Mouse (Mus musculus): Measurements from ENCODE around the gene Gm19426. TPM values are rescaled to one million over a fixed set of nuclear protein-coding genes. Genes with fewer than 3 reads are reported as not detected.

Gene Gm19426
- polyA plus RNA-seq, 1 experiment from 2014 or later = 5.6 TPM

DNA sequence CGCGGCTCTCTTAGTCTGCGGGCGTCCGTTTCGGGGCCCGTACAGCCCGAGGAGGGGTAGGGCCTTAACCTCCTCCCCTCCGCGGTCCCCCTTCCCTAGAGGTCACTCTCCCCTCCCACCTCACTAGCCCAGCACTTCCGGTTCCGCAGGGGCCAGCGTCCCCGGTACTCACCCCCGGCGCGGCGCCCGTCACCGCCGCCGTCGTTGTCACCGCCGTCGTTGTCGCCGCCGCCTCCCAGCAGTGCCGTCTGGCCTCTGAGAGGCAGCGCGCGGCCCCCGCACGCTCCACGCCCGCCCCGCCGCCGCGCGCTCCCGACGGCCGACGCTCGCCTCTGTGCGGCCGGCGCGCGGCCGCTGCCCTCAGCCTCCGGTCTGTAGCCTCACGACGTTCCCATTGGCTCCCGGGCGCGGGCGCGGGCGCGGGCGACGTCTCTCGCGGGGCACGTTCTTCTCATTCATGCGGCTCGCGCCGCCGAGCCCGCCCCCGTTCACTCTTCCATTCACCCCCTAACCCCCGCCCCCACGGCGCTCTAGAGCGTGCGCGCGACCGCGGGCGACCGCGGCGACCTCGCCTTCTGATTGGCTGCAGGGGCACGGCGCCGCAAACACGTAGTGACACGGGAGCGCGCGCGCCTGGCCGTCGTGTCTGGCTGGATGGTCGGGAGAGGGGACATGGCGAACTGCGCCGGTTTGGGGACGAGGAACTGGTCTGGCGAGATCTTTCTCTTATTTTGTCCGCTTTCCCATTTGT is 28.5 kb downstream of the Gm19426 start, which contains the start of gene Zdhhc5:
Zdhhc5 (minus strand) TSS at position 370 of the 751 bp plus-strand sequence.
- DNase-seq (ENCODE audit: low spot score) = peak; percentile 99
- no peaks in the 10 kb centered on the region; the same call in 1 of the 2 replicates for H3K4me1 ChIP-seq (ENCODE audit: insufficient read depth, low read depth, low read length)
- WGBS = under 1% methylated on average over 63 of the region's 107 CpGs
- peak within 1 kb of the TSS; percentile 84 for H3K4me2 ChIP-seq (replicated peaks; ENCODE audit: low read depth, low read length)
- H3K27me3 ChIP-seq (replicated peaks; ENCODE audit: insufficient read depth, low read length) = no peaks in the 10 kb centered on the region
- no peaks in the 10 kb centered on the region for H3K9me3 ChIP-seq (ENCODE audit: low read length)
- peak within 1 kb of the TSS; percentile 97 for H3K27ac ChIP-seq (ENCODE audit: low read length)
- H3K36me3 ChIP-seq (ENCODE audit: insufficient read depth, low read length) = no peaks in the 10 kb centered on the region
- ATAC-seq = peak; percentile 93
- H3K9ac ChIP-seq (replicated peaks; ENCODE audit: low read depth) = peak within 1 kb of the TSS; percentile 90
- no peak for TF ChIP-seq EP300 (IDR thresholded peaks at IDR 0.05)
- TF ChIP-seq CTCF (IDR thresholded peaks at IDR 0.05) = no peak
- peak within 1 kb of the TSS; percentile 92 for H3K4me3 ChIP-seq (ENCODE audit: low read depth, low read length)

DNA sequence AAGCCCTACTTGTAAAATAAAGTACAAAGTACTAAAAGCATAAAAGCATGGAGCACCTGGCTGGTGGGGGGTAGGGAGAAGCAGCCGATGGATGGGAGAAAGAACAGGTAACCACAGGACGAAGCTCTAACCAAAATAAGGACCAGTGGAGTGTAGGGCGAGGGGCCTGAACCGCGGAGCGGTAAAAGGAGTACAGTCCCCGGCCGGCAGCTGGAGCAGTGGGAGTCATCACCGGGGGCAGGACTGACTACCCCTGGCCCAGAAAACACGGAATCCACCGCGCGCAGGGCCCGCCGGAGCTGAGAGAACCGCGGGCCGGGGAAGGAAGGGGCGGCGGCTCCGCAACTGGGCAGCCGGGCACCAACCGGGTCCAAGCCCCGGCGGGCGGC is 29.0 kb downstream of the Gm19426 start:
- Histone ChIP-seq H3K36me3 (ENCODE audit: insufficient read depth, low read length) (no peaks in the 10 kb centered on the region), H3K4me3 (ENCODE audit: low read depth, low read length) (peak overlapping the region; percentile 92), H3K9ac (replicated peaks; ENCODE audit: low read depth) (peak overlapping the region; percentile 90), H3K27ac (ENCODE audit: low read length) (peak overlapping the region; percentile 97), H3K4me1 (ENCODE audit: insufficient read depth, low read depth, low read length) (no peaks in the 10 kb centered on the region; the same call in 1 of the 2 replicates), H3K9me3 (ENCODE audit: low read length) (no peaks in the 10 kb centered on the region), H3K27me3 (replicated peaks; ENCODE audit: insufficient read depth, low read length) (no peaks in the 10 kb centered on the region), H3K4me2 (replicated peaks; ENCODE audit: low read depth, low read length) (peak overlapping the region; percentile 84)
- ATAC-seq (no peak), DNase-seq (ENCODE audit: low spot score) (no peak)
- TF ChIP-seq EP300 (IDR thresholded peaks at IDR 0.05) (no peak), CTCF (IDR thresholded peaks at IDR 0.05) (no peak)
- 0% methylated on average over 17 of the region's 26 CpGs for WGBS

DNA sequence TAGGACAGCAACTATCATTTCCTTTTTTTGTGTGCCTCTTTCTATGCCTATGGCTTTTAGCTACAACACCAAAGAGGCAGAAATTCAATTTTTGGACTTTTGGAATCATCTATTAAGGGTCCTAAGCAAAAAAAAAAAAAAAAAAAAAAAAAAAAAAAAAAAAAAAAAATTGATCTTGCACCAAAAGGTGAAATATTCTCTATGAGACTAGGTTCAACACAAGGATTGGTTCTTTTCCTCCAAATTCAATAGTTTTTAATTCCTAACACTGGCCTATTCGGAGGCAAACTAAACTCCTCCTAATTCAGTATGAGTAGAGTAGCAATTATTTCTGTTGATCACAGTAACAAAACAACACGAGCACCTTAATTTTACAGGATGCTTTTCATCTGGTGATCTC is 31.6 kb downstream of the Gm19426 start:
- Histone ChIP-seq H3K27ac (ENCODE audit: low read length) (no peak overlapping the region), H3K9me3 (ENCODE audit: low read length) (no peaks in the 10 kb centered on the region), H3K9ac (replicated peaks; ENCODE audit: low read depth) (no peak overlapping the region), H3K27me3 (replicated peaks; ENCODE audit: insufficient read depth, low read length) (no peaks in the 10 kb centered on the region), H3K36me3 (ENCODE audit: insufficient read depth, low read length) (no peaks in the 10 kb centered on the region), H3K4me3 (ENCODE audit: low read depth, low read length) (no peak overlapping the region), H3K4me2 (replicated peaks; ENCODE audit: low read depth, low read length) (no peak overlapping the region), H3K4me1 (ENCODE audit: insufficient read depth, low read depth, low read length) (no peaks in the 10 kb centered on the region; the same call in 1 of the 2 replicates)
- DNase-seq (ENCODE audit: low spot score) = no peak
- 87% methylated on average over 2 of the region's 2 CpGs for WGBS
- no peak for ATAC-seq
- TF ChIP-seq CTCF (IDR thresholded peaks at IDR 0.05) = no peak
- no peak for TF ChIP-seq EP300 (IDR thresholded peaks at IDR 0.05)

DNA sequence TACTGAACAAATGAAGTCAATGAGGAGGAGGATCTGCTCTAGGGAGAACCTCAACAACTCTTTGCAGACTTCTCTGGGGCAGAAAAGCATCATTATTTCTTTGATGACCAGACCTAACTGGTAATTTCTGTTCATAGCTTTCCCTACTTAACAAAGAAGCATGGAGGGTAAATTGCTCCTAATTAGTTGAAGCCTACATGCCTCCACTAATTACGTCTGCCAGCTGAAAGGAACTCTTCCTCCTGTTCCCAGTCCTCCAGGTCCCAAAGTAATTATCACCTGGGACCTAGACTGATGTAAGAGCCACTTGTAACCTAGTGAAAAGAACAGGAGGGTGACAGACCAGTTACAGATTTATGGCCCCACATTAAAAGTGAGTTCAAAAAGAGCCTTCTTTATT is 35.9 kb downstream of the Gm19426 start:
- 72% methylated on average over 1 of the region's 1 CpGs for WGBS
- Histone ChIP-seq H3K9ac (replicated peaks; ENCODE audit: low read depth) (no peak overlapping the region), H3K4me3 (ENCODE audit: low read depth, low read length) (no peak overlapping the region), H3K4me1 (ENCODE audit: insufficient read depth, low read depth, low read length) (no peaks in the 10 kb centered on the region), H3K27ac (ENCODE audit: low read length) (no peak overlapping the region), H3K9me3 (ENCODE audit: low read length) (no peaks in the 10 kb centered on the region), H3K27me3 (replicated peaks; ENCODE audit: insufficient read depth, low read length) (no peaks in the 10 kb centered on the region), H3K4me2 (replicated peaks; ENCODE audit: low read depth, low read length) (no peak overlapping the region), H3K36me3 (ENCODE audit: insufficient read depth, low read length) (no peaks in the 10 kb centered on the region)
- no peak for TF ChIP-seq EP300 (IDR thresholded peaks at IDR 0.05)
- TF ChIP-seq CTCF (IDR thresholded peaks at IDR 0.05) = no peak
- DNase-seq (ENCODE audit: low spot score) = no peak
- no peak for ATAC-seq

DNA sequence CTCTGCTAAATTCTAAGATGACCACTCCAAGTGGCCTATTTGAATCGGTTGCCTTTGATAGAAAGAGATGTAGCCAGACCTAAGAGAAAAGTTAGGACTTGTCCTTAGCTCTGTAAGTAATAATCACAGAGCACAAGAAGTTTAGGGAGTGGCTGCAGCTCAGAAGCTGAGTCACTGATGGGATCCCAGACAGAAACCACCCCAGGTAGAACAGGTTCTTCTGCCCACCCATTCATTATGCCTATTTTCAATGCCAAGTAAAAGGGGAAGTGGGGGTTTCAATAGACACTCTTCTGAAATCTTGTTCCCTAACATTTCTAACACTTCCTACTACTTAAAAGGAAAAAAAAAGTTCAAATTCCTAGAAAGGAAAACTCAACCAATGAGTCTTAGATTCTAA is 38.2 kb downstream of the Gm19426 start:
- Histone ChIP-seq H3K9ac (replicated peaks; ENCODE audit: low read depth) (no peak overlapping the region), H3K4me1 (ENCODE audit: insufficient read depth, low read depth, low read length) (no peaks in the 10 kb centered on the region), H3K27ac (ENCODE audit: low read length) (peak overlapping the region; percentile 38; the same call in 1 of the 2 replicates), H3K4me3 (ENCODE audit: low read depth, low read length) (no peak overlapping the region), H3K9me3 (ENCODE audit: low read length) (no peaks in the 10 kb centered on the region), H3K27me3 (replicated peaks; ENCODE audit: insufficient read depth, low read length) (no peaks in the 10 kb centered on the region), H3K36me3 (ENCODE audit: insufficient read depth, low read length) (no peaks in the 10 kb centered on the region), H3K4me2 (replicated peaks; ENCODE audit: low read depth, low read length) (no peak overlapping the region)
- TF ChIP-seq EP300 (IDR thresholded peaks at IDR 0.05) = 0 out of 2 replicates have a peak, but pooled peaks have one; percentile 13
- TF ChIP-seq CTCF (IDR thresholded peaks at IDR 0.05) = no peak
- peak; percentile 44; the same call in 1 of the 2 replicates for ATAC-seq
- 60% methylated on average over 1 of the region's 1 CpGs for WGBS
- DNase-seq (ENCODE audit: low spot score) = peak; percentile 24

DNA sequence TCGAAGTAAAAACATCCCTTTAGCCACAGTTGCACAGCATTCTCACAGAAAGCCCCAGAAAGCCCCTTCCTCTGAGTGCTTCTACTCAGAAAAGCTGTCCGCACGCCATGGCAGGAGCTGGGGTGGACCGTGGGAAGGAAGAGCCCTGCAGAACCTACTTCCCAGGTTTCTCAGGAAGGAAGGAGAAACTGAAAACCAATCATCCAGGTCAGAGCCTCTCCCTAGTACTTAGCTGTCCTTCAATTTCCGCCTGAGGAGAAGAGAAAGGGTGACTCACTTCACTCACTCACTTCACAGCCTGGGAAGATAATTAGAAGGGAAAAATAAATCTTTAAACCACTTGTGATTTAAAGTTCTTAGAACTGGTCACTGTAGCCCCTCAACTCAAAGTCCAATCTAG is 39.1 kb downstream of the Gm19426 start:
- peak; percentile 32 for DNase-seq (ENCODE audit: low spot score)
- H3K4me3 ChIP-seq (ENCODE audit: low read depth, low read length) = no peak overlapping the region
- H3K36me3 ChIP-seq (ENCODE audit: insufficient read depth, low read length) = no peaks in the 10 kb centered on the region
- TF ChIP-seq CTCF (IDR thresholded peaks at IDR 0.05) (no peak), EP300 (IDR thresholded peaks at IDR 0.05) (no peak)
- 67% methylated on average over 5 of the region's 5 CpGs for WGBS
- H3K4me1 ChIP-seq (ENCODE audit: insufficient read depth, low read depth, low read length) = no peaks in the 10 kb centered on the region
- H3K27ac ChIP-seq (ENCODE audit: low read length) = 0 out of 2 replicates have a peak overlapping the region, but pooled peaks have one; percentile 38
- ATAC-seq = no peak
- H3K9ac ChIP-seq (replicated peaks; ENCODE audit: low read depth) = no peak overlapping the region
- no peaks in the 10 kb centered on the region for H3K9me3 ChIP-seq (ENCODE audit: low read length)
- H3K4me2 ChIP-seq (replicated peaks; ENCODE audit: low read depth, low read length) = no peak overlapping the region
- no peaks in the 10 kb centered on the region for H3K27me3 ChIP-seq (replicated peaks; ENCODE audit: insufficient read depth, low read length)

Measured in lung, postnatal 0 days (tissue).